Mouse (Mus musculus): ENCODE measurements around the gene Atp5d.

Atp5d gene

GRCm38 (mm10) chr10:80167460-80168037 is 29.1 kb downstream of the Atp5d start:
- peak; percentile 99 for DNase-seq (ENCODE audit: low spot score)

GRCm38 (mm10) chr10:80168038-80168661 is 29.7 kb downstream of the Atp5d start:
- DNase-seq (ENCODE audit: low spot score) = peak; percentile 93

- no peak for DNase-seq (ENCODE audit: low spot score)
Measured at GRCm38 (mm10) chr10:80169070-80169469, 30.6 kb downstream of the Atp5d start.

DNA sequence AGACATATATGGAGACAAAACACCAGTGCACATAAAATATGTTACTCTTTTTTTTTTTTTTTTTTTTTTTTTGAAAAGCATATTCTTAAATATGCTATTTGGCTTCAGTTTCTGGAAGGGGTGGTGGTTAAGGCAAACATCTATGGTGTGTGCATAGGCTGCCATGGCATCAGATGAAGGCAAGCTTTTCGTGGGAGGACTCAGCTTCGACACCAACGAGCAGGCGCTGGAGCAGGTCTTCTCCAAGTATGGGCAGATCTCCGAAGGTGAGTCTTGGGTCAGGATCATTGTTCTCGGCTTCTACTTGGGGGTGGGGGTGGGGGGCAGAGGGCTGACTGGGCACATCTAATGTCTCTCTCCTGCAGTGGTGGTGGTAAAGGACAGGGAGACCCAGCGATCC is 31.2 kb downstream of the Atp5d start:
- DNase-seq (ENCODE audit: low spot score) = no peak

DNA sequence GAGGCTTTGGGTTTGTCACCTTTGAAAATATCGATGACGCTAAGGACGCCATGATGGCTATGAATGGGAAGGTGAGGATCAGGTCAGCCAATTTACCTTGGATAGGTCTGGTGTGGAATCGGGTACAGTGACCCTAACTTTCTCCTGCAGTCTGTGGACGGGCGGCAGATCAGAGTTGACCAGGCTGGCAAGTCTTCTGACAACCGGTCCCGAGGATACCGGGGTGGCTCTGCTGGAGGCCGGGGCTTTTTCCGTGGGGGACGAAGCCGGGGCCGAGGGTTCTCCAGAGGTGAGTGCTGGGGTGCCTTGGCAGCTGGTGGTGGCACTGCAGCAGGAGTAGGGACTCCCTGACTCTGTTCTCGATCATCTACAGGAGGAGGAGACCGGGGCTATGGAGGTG is 31.6 kb downstream of the Atp5d start:
- DNase-seq (ENCODE audit: low spot score) = no peak

DNA sequence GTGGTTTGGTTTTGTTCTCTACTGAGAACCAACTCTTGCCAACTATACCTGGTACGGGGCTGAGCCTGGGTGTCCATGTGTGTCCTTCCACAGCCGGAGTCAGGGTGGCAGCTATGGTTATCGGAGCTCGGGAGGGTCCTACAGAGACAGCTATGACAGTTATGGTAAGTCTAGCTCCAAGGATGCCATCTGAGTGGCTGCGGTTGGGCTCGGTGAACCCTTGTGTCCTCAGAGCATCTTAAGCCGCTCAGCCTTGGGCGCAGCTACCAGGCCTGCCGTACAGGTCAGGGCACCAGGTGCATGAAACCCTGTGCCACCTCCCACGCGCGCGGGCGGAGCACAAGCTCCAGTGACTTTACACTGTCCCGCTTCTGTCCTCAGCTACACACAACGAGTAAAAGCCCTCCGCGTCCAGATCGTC is 32.2 kb downstream of the Atp5d start:
- no peak for DNase-seq (ENCODE audit: low spot score)

DNA sequence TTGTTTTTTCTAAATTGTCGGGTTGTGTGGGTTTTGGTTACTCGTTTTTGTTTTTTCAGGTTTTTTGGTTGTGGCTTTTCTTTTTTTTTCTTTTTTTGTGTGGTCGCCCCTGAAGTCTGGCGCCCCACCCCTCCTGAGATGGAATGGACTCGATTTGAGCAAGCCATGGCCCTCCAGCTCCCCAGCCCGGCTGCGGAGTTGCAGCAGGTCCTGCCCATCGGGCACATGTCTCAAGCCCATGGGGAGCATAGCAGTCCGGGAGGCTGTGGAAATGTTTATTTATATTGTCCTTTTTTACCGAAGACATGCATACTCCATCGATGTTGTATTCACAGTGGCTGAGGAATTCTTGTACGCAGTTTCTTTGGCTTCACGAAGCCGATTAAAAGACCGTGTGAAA is 32.8 kb downstream of the Atp5d start:
- DNase-seq (ENCODE audit: low spot score) = no peak

- no peak for DNase-seq (ENCODE audit: low spot score)
Measured at GRCm38 (mm10) chr10:80171760-80172526, 33.5 kb downstream of the Atp5d start.

GRCm38 (mm10) chr10:80172527-80173292 is 34.3 kb downstream of the Atp5d start, which contains the start of gene 1600002K03Rik:
Gene 1600002K03Rik, plus strand, starts transcription at chr10:80172944.
- DNase-seq (ENCODE audit: low spot score) = peak; percentile 95

GRCm38 (mm10) chr10:80173358-80173757 is 34.9 kb downstream of the Atp5d start:
- DNase-seq (ENCODE audit: low spot score) = no peak

GRCm38 (mm10) chr10:80173955-80174640 is 35.7 kb downstream of the Atp5d start:
- no peak for DNase-seq (ENCODE audit: low spot score)

DNA sequence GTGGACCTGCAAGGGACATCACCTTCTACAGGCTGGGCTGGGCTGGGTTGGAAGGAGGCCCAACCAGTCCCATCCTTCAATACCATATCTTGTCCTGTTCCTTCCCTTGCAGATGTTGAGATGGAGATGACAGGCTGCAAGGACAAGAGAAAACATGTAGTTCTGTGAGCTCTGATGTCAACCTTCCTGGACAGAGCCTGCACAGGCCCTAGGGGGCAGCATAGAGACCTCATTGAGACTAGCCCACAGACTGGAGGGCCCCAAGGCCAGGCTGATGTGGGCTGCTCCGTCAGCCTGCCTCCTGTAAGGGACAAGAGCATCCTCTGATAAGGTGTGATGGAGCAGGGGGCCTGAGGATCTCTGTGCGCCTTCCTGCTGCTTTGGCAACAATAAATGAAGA is 36.3 kb downstream of the Atp5d start:
- no peak for DNase-seq (ENCODE audit: low spot score)

GRCm38 (mm10) chr10:80175536-80176269 is 37.3 kb downstream of the Atp5d start:
- no peak for DNase-seq (ENCODE audit: low spot score)

DNA sequence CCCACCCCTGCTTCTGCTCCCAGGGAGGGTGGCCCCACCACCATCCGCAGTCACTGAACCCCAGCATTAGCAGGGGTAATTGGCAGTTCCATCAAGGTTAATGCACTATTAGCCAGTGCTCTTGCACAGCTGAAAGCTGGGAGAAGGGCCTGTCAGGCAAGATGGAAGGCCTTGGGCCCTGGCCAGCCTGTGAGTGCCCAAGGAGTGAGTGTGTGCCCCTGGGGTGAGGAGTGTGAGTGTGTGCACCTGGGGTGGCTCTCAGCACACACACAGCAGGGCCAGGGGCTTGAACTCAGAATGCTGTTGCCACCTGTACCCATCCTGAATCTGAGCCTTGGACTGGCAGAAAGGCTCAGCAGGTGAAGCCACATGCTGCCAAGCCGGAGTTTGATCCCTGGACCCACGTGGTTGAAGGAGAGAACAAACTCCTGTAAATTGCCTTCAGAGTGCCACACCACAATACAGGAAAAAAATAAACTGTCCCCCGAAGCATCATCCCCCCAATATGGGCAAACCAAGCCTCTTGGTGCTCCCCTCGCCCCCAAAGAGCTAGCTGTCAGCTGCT is 37.9 kb downstream of the Atp5d start:
- no peak for DNase-seq (ENCODE audit: low spot score)

DNA sequence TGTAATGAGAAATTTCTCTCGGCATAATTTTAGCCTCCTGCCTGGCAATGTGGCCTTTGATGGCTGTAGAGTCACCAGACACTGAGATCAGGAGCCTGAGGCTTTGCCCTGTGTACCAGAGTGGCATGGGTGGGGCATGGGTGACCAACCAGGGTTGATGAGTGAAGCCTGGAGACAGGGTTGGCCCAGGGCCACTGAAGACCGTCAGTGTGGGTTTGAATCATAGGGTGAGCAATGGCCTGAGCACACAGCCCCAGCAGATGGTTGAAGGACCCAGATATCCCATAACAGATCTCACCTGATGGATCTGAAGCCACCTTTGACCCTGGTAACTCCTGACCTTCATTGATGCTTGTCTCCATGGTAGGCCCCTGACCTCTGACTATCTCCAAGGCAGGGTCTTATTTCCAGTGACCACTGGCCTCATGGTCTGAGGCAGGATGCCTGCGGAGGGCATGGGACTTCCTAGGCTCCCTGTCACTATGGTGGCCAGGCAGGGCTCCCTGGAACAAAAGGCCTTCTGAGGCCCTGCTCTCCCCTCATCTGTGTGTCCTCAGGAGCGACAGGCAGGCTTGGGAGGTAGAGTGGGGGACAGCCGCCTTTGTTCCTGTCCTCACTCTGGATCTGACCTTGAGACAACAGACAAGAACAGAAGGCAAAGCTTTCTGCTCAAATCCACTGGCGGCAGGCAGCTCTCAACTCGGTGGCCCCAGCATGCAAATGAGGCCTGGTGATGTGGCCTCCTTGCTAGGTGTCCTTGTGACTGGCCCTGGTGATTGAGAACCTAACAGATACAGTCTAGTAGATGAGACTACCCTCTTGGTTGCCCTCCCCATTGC is 39.2 kb downstream of the Atp5d start:
- DNase-seq (ENCODE audit: low spot score) = no peak

DNA sequence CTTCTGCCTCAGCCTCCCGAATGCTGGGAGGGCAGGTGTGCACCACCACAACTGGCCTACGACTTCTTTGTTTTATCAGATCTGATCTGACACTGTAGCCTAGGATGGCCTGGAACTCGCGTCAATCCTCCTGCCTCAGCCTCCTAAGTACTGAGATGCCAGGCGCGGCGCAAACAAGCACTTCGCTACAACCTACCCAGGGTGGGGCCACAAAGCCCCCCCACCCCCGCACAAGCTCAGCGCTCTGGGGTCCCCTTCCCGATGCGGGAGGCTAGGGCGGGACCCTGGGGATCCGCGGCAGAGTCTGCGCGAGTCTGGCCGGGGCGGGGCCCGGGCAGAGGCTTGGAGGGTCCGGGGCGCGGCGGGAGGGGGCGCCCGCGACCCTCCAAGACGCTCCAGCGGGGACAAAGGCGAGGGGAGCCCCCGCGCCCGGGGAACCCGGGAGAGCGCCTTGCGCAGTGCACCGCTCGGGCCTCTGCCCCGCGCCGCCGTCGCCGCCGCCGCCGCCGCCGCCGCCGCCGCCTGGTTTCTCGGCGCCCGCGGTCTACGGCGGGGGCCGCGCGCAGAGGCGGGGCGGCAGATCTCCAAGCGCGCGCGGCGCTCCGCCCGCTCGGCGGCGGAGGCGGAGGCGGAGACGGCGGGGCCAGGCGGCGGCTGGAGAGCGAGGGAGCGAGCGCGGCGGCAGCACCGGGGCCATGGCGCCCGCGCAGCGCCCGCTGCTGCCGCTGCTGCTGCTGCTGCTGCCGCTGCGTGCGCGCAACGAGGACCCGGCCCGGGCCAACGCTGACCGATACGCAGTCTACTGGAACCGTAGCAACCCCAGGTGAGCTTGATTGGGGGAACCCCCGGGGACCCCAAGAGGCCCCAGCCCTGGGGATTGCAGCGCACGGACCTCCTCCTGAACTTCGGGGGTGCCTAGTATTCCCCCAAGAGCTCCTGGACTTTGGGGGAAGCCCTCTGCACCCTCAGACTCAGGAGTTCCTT is 40.9 kb downstream of the Atp5d start, which contains the start of gene Efna2:
TSS of gene Efna2 (plus strand) at position 415 of the 984 bp plus-strand sequence.
- DNase-seq (ENCODE audit: low spot score) = no peak

- DNase-seq (ENCODE audit: low spot score) = no peak
Measured at GRCm38 (mm10) chr10:80180288-80180687, 41.9 kb downstream of the Atp5d start.

DNA sequence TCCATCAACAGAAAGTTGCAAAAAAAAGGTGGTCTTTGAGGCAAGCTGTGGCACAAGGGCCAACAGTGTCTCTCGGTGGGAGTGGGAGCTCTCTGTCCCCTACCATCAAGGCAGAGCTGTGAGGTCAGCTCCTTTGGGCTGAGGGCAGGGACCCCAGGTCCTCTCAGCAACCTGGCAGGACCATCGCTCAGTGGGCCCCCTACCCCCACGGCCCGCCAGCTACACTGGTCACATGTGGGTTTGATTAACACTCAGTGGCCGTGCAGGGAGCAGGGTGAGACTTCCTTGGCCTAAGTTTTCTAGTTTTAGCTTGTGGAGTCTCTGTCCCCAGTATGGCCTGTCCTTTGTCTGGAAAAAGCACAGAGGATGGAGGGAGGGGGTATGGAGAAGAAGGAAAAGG is 42.4 kb downstream of the Atp5d start:
- DNase-seq (ENCODE audit: low spot score) = no peak

DNA sequence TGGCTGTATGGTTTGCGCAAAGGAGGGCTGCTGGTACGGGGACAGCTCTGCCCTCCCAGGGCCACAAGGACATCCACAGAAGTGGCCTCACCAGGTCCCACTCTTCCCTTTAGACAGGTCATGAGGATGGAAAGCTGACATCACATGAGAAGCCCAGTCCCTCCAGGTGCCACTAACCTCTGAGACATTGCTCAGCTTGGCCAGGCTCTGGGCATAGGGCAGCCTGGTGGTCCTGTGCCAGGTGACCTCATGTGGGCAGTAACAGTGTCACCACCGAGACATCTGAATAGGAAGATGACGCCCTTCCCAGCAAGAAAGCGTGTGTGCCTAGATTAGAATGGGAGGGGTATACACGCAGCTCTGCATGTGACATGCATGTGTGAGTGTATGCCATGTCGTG is 44.1 kb downstream of the Atp5d start:
- DNase-seq (ENCODE audit: low spot score) = no peak

Data from yolk sac, embryonic 10.5 days (tissue).